Mouse (Mus musculus) lung, adult 2 months (tissue): Measurements from ENCODE around the gene Scyl1.

ENCODE experiments used
- CTCF ChIP-seq: fragments of 200-500 bp; IDR thresholded peaks from 2 replicates; pipeline ENCODE4 v1.5.1; 2011; ENCODE audit warnings: mild to moderate bottlenecking, low read length, control low read depth; ENCODE audit not compliant: insufficient read depth
- POLR2A ChIP-seq: fragments of 200-500 bp; IDR thresholded peaks from 2 replicates; pipeline ENCODE4 v1.6.1; 2011; ENCODE audit warnings: low read depth, mild to moderate bottlenecking, control low read depth, low read length, borderline replicate concordance; ENCODE audit errors: extremely low read depth

DNA sequence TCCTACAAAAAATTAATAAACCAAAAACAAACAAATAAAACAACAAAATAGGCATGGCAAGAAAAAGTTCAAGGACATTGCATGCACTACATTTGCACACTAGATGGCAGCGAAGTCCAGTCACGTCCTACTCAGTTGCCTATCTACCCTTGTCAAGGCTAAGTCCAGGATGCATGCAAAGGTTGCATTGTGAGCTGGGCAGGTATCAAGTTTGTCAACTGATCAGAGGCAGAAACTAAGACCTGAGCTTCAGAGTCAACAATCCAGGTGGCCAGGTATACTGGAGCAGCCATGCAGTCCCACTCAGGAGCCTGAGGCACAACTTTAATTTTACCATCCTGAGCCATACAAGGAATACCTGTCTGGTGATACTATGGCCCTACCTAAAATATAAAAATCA, 21.9 kb upstream of the Scyl1 start:
- TF ChIP-seq CTCF, result peak; percentile 85
- no peak for TF ChIP-seq POLR2A
